Mouse (Mus musculus) heart, adult 8-10 months (tissue): ENCODE measurements around the gene Fstl1. TPM values are rescaled to one million over a fixed set of nuclear protein-coding genes. Genes with fewer than 3 reads are reported as not detected.

Experiments
- DNase-seq: peaks from one replicate; pipeline ENCODE4 v3.0.0; 2022; ENCODE audit warnings: low spot score
- total RNA-seq, 4 experiments: library from RNA; stranded (reverse); gene quantifications; 2 replicates each; pipeline ENCODE4 v1.2.4; 2022

The Fstl1 gene
- total RNA-seq, 4 experiments from 2014 or later: 36.4 to 46.9 (median 43.4) TPM

- no peak for DNase-seq
These were observed 92.1 kb downstream of the Fstl1 start for GRCm38 (mm10) chr16:37868506-37869469.

- peak; percentile 33 for DNase-seq
These were observed 93.0 kb downstream of the Fstl1 start for GRCm38 (mm10) chr16:37869470-37870231.

- peak; percentile 63 for DNase-seq
These were observed 94.5 kb downstream of the Fstl1 start for GRCm38 (mm10) chr16:37871112-37871715.

- no peak for DNase-seq
These were observed 98.0 kb downstream of the Fstl1 start for GRCm38 (mm10) chr16:37874501-37875235.

GRCm38 (mm10) chr16:37877406-37877805, 100.7 kb downstream of the Fstl1 start:
- DNase-seq: no peak

- no peak for DNase-seq
These were observed 102.4 kb downstream of the Fstl1 start for GRCm38 (mm10) chr16:37878951-37879505.

GRCm38 (mm10) chr16:37879750-37880419, 103.2 kb downstream of the Fstl1 start:
- no peak for DNase-seq

- DNase-seq: no peak
These were observed 104.5 kb downstream of the Fstl1 start for GRCm38 (mm10) chr16:37881168-37881567.

Other genes starting within 250 kb of the Fstl1 start
- gene Gtf2e1, start 237.1 kb upstream of the Fstl1 start, total RNA-seq: 1 to 10 TPM; 6.9 to 8.3 (median 7.1) TPM
- 1 to 10 TPM; 5.2 to 9.6 (median 7.8) TPM for gene Rabl3, start 237.0 kb upstream of the Fstl1 start, total RNA-seq
- not detected for gene Hgd, start 196.7 kb upstream of the Fstl1 start, total RNA-seq
- 100 to 1,000 TPM; 162 to 263 (median 197) TPM for gene Ndufb4, start 122.4 kb upstream of the Fstl1 start, total RNA-seq
- 1 to 10 TPM in 3 of 4 experiments, under 1 TPM in 1; 0.90 to 1.4 (median 1.3) TPM for gene Gm36028, start 84.3 kb downstream of the Fstl1 start, total RNA-seq
- 10 to 100 TPM; 57.2 to 67.5 (median 65.3) TPM for gene Lrrc58, start 91.5 kb downstream of the Fstl1 start, total RNA-seq
- gene Gpr156, start 139.6 kb downstream of the Fstl1 start, total RNA-seq: under 1 TPM in 1 of 4 experiments, not detected in 3; 0.06 TPM